Mouse (Mus musculus) monocyte, adult 2 months (primary cell): ENCODE data around the gene Lamb1.

Experiments
- DNase-seq, 2 experiments: peaks; one replicate each; pipeline ENCODE4 v3.0.0; 2022; ENCODE audit warnings: low spot score in 2 of 2, low read depth in 1 of 2

The Lamb1 gene

GRCm38 (mm10) chr12:31265005-31265721 lies at the start of gene Lamb1:
Lamb1 (plus strand) TSS chr12:31265234.
- DNase-seq: no peak

- no peak for DNase-seq
Measured at GRCm38 (mm10) chr12:31217232-31217631, 47.8 kb upstream of the Lamb1 start.

- DNase-seq: no peak
Measured at GRCm38 (mm10) chr12:31218774-31219173, 46.3 kb upstream of the Lamb1 start.

- DNase-seq: no peak
Measured at GRCm38 (mm10) chr12:31221522-31221921, 43.5 kb upstream of the Lamb1 start.

GRCm38 (mm10) chr12:31222282-31222681 lies 42.8 kb upstream of the Lamb1 start:
- DNase-seq: no peak

GRCm38 (mm10) chr12:31222741-31223140 lies 42.3 kb upstream of the Lamb1 start:
- no peak for DNase-seq

- DNase-seq: no peak
Measured at GRCm38 (mm10) chr12:31225451-31225850, 39.6 kb upstream of the Lamb1 start.

GRCm38 (mm10) chr12:31227167-31227566 lies 37.9 kb upstream of the Lamb1 start:
- DNase-seq: no peak

GRCm38 (mm10) chr12:31228878-31229277 lies 36.2 kb upstream of the Lamb1 start:
- no peak for DNase-seq

- no peak for DNase-seq
Measured at GRCm38 (mm10) chr12:31232635-31233034, 32.4 kb upstream of the Lamb1 start.

- no peak for DNase-seq
Measured at GRCm38 (mm10) chr12:31235018-31235417, 30.0 kb upstream of the Lamb1 start.

GRCm38 (mm10) chr12:31236861-31237595 lies 28.0 kb upstream of the Lamb1 start:
- no peak for DNase-seq

GRCm38 (mm10) chr12:31239031-31239583 lies 25.9 kb upstream of the Lamb1 start:
- no peak for DNase-seq

- no peak for DNase-seq
Measured at GRCm38 (mm10) chr12:31239798-31240197, 25.2 kb upstream of the Lamb1 start.

- no peak for DNase-seq
Measured at GRCm38 (mm10) chr12:31240470-31240869, 24.6 kb upstream of the Lamb1 start, which contains the start of gene Gm6993. Gm6993 (plus strand) TSS chr12:31240770.

GRCm38 (mm10) chr12:31241595-31242342 lies 23.3 kb upstream of the Lamb1 start:
- DNase-seq: no peak

GRCm38 (mm10) chr12:31244001-31244400 lies 21.0 kb upstream of the Lamb1 start:
- no peak for DNase-seq

- DNase-seq: no peak
Measured at GRCm38 (mm10) chr12:31244691-31245090, 20.3 kb upstream of the Lamb1 start.

GRCm38 (mm10) chr12:31246153-31246552 lies 18.9 kb upstream of the Lamb1 start:
- no peak for DNase-seq

GRCm38 (mm10) chr12:31246615-31247014 lies 18.4 kb upstream of the Lamb1 start:
- no peak for DNase-seq

- DNase-seq: no peak
Measured at GRCm38 (mm10) chr12:31248165-31248564, 16.9 kb upstream of the Lamb1 start.
